Mouse (Mus musculus) liver, adult 2 months (tissue): ENCODE results near the gene Psmb4.

ENCODE experiments used
- CTCF ChIP-seq: fragments of 200-500 bp; IDR thresholded peaks from 2 replicates; pipeline ENCODE4 v1.5.1; 2011; ENCODE audit warnings: low read depth, low read length, control low read depth
- POLR2A ChIP-seq: fragments of 200-500 bp; IDR thresholded peaks from 2 replicates; pipeline ENCODE4 v1.6.1; 2011; ENCODE audit warnings: low read length, control low read depth; ENCODE audit not compliant: insufficient read depth; ENCODE audit errors: extremely low read depth

GRCm38 (mm10) chr3:94888595-94888994, 1.8 kb upstream of the Psmb4 start:
- TF ChIP-seq CTCF, result peak; percentile 23; the same call in 1 of the 2 replicates
- TF ChIP-seq POLR2A, result no peak
